Mouse (Mus musculus) G1E (cell line): ENCODE results near the gene Dph3.

Experiments used
- CTCF ChIP-seq: IDR thresholded peaks from 2 replicates; pipeline ENCODE4 v1.5.1; 2012; ENCODE audit warnings: low read depth, low read length, inconsistent platforms, mixed read lengths
- GATA1 ChIP-seq: IDR thresholded peaks from 2 replicates; pipeline ENCODE4 v1.6.1; 2012; ENCODE audit warnings: borderline replicate concordance, low read length, inconsistent platforms, mixed read lengths

DNA sequence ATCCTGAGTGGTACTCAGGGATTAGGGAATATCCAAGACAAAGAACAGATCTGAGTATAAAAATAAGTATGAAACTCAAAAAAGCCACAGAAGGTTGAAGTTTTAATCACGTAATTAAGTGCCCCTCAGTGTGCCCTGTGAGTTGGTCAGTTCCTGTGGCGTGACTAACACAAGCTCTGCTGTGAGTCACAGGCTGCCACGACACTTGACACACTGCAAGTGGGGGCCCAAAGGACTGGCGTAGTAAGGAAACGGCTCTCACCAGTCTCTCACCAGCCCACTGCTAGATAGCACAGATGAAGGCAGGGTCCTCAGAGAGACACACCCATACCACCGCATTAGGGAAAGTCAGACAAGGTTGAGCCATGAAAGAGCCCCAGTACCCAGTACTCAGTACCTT, 35.4 kb downstream of the Dph3 start:
- no peak for TF ChIP-seq CTCF
- no peak for TF ChIP-seq GATA1
